Mouse (Mus musculus): ENCODE measurements around the gene Btbd7.

Gene Btbd7

GRCm38 (mm10) chr12:102730798-102731619 is 147.3 kb downstream of the Btbd7 start:
- DNase-seq (ENCODE audit: low spot score), result no peak
